Mouse (Mus musculus) right cerebral cortex, postnatal 36 days (tissue): Measurements from ENCODE around the gene Susd6.

Source experiments
- DNase-seq, 2 experiments: peaks; one replicate each; pipeline ENCODE4 v3.0.0; 2022; ENCODE audit warnings: low spot score in 2 of 2, mixed read lengths in 1 of 2

Susd6 gene

DNA sequence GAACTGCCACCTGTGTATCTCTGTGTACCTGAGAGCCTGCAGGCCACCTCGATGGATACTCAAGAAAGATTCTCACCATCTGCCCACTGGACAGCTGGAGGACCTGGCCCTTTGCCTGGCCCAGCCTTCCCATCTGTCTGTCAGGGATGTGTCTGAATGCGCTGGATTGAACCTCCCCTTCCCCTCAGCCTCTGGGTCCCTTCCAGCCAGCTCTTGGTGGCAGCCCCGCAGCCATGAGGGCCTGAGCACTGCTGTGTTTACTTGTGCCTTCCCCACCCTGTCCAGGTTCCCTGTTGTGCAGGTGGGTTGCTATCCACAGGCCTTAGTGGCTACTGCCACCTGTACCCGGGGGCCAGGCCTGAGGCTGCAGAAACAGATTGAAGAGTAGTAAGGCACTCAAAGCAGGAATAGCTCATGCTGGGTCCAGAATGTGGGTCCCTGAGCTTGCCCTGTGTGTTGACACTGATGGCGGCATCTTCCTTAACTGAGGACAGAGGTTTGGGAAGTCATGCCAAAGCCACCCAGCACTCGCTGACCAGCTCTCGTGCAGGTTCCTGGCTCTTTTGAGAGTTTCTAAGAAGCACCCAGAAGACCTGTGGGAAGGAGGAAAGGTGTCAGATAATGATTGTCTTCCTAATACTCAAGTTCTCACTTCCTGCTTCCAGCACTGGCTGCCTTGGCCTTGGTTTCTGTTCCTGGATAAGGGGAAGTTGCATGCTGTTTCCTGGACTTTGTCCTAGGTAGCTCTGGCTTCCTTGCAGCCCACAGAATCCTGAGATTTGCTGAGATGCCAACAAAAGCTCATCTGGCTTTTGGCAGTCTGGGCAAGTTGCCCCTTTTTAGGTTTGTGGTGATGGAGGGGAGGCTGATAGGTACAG, 87.1 kb downstream of the Susd6 start:
- DNase-seq: no peak

DNA sequence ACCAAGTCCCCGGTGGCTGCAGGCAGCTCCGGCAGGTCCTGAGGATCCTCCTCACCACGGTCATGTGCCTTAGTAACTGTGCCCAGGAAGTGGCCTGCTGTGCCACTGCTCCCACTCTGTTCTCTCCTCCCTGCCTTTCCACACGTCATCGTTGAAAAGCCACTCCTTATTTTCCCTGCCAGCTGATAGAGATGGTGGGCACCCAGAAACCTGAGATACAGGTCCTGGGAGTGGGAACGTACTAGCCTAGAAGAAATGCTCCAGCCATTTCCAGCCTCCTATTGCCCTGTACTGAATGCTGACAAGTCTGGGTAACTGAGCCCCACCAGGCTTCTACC, 87.8 kb downstream of the Susd6 start:
- no peak for DNase-seq

DNA sequence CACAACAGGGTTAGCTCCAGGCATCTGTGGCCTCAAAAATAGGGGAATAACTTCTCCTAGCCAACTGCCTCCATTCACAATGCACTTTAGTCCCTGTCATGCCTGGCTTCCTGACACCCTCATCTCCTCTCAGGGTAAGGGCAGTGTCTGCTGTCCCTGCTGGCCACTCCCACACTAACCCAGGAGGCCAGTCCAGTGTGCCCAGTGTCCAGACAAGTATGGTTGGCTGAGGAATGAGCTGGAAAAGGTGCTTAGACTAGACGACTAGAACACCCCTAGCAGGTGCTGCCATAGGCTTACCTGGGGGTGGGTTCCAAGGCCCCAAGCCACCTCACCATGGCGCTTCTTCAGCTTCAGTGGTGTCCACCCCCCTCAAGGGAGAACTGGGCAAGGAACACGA, 88.3 kb downstream of the Susd6 start:
- DNase-seq: no peak

DNA sequence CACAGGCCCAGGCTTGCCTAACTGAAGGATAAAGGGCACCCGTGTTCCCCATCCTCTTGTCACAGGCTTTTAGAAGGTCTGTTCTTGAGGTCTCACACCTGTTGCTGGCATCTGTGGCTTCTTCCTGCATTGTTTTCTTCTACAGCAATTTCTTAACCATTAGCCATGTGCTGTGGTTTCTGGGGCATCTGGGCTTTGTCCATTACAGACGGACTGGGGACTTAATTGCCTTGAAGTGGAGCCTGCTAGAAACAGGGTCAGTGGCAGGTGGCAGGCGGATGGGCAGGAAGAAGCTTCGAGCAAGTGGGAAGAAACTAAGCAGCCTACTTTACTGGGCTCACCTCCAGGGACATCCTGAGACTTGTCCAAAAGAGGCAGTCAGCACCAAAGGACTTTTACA, 89.0 kb downstream of the Susd6 start:
- DNase-seq: no peak

DNA sequence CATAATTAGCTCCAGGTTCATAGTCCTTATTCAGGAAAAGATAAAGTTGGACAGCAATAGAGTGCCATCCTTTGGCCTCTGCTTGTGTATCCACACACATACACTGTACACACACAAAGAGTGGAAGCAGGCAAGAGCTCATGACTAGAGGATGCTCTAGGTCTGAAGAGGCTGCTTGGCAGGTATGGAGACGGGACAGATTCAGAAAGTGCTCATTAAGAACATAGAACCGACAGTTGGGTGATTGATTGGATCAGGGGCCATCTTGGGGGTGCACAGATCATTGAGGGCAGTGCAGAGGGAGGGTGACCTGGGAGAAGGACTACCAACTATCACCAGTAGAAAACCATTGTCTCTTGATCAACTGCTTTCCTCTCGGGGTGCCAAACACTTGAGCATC, 90.8 kb downstream of the Susd6 start:
- DNase-seq: no peak

DNA sequence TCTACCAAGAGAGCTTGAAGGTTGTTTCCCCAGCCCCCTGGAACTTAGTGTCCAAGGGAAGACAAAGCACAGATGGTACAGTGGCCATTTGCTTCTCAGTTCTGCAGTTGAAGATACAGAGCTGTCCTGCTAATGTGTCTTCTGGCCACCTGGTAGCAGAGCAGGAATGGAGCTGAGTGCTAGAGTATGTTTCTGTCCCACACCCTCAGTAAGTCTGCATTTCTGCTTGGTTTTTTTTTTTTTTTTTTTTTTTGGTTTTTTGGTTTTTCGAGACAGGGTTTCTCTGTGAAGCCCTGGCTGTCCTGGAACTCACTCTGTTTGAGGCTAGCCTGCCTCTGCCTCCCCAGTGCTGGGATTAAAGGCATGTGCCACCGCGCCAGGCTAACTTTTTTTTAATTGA, 93.0 kb downstream of the Susd6 start:
- DNase-seq: no peak

DNA sequence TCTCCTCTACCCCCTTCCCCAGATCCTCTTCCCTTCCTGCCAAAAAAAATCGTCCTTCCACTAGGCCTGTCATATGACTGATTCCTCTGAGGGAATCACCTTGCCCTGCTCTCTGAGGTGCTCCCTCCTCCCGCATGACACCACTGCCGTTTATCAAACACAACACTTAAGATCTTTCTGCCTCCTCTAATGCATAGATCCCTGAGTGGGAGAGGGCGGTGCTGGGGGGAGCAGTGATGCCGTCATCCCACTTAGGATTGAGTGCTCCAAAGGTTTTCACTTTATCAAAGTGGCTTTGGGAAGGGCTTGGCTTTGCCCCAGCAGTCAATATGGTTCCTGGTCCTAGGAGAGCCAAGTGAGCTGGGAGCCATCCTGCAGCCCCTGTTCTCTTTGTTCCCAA, 93.6 kb downstream of the Susd6 start:
- DNase-seq: no peak

DNA sequence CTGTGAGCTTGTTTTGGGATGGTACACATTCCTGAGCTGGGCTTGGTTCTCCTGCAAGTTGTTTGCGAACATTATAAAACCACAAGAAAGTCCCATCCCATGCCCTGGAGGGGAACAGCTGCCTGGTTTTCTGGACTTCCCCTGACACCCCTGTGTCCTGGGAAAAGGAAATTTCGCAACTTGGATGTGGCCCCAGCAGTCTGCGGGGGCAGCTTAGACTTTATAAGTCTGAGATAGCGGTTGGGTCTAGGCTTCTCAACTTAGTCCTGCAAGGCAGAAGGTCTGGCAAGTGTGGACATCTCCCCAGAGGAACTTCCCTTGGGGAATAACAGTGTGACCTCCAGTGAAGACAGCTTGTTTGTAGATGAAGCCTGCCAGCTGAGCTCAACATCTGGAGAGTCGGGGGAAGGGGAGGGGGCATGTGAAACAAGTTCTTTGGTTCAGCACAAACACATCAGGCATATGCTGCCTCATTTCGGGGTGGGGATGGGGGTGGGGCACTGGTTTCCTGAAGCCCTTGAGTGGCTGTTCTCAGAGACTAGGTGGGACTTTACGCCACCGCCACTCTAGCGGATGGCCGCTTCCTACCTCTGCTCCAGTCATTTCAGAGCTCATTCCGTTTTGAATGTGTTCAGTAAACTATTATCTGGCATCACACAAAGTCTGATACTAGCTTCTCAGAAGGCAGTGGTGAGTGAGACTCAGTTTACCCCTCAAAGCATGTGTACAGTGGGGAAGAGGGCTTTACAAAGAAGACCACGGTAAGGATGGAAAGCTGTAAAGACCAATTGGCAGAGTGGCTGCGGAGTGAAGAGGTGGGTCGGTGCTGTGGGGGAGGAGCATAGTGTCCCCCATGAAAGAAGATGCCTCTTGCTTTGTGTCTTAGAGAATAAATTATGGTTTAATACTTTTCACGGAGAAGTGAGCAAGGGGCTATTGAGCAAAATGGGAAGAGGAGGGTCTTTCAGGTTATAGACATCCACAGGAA, 95.3 kb downstream of the Susd6 start:
- no peak for DNase-seq

DNA sequence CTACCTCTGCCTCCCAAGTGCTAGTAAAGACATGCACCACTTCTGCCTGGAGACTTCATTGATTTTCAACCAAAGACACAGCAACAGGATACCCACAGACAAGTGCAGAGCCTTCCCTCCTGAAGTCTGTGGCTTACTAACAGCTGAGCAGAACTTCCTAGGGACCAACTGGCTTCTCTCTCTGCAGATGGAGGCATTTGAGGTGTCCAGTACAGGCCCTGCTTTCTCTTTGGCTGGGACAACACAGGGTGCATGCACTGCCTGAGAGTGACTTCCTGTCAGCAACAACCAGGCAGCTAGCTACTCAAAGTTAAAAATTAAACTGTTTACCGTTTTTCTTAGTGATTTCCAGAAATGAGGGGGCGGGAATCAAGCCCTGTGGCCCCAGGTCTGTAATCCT, 96.7 kb downstream of the Susd6 start:
- no peak for DNase-seq

DNA sequence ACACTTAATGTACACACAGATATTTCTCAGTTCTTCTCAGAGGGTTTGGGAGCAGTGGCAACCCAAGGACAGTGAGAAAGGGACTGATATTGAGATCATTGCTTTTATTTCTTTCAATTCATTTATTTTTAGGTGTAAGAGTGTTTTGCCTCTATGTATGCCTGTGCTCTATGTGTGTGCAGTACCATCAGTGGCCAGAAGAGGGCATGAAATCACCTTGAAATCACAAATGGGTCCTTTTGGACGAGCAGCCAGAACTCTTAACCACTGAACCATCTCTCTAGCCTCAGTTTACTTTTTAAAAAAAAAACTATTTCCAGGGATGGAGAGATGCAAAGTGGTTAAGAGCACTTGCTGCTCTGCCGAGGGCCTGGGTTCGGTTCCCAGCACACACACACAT, 99.0 kb downstream of the Susd6 start:
- DNase-seq: no peak

DNA sequence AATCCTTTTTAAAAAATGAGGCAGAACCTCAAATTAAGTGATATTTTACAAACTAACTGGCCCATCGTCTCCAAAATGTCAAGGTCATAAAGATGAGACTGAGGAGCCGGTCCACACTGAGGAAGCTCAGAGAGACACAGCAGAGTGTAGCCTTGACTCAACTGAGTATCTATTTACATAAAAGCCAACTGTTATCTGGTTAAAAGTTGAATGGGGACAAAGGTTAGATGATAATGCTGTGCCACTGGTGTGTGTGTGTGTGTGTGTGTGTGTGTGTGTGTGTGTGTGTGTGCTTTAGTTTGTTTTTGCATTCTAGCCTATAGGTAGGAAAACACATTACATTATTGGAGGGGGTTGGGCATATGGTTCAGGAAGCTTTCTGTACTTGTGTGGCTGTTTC, 100.8 kb downstream of the Susd6 start:
- DNase-seq: no peak

DNA sequence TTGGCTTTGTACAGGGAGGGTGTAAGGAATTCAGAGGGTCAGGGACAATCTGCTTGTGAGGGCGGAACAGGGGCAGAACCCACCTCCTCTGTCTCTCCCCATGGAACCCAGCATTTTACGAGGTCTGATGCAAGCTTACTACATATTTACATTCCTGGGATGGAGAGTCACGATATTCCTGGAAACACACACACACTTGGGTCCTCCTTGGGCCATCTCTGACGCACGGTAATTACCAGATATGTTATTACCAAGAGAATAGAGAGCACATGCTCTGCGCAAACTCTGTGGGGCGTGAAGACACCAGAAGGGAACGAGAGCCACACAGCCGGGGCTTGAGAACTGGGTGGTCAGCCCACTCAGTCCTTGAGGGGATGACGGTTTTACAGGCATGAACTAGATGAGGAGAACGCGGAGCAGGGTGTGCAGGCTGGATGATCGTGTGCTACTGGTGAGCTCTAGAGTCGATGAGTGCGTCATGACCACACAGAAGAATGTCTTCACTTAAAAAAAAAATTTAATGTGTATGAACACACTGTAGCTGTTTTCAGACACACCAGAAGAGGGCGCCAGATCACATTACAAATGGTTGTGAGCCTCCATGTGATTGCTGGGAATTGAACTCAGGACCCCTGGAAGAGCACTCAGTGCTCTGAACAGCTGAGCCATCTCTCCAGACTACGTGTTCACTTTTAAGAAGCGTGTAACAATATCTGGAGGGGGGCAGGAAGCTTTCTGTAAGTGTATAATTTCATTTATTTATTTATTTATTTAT, 103.6 kb downstream of the Susd6 start:
- DNase-seq: no peak

DNA sequence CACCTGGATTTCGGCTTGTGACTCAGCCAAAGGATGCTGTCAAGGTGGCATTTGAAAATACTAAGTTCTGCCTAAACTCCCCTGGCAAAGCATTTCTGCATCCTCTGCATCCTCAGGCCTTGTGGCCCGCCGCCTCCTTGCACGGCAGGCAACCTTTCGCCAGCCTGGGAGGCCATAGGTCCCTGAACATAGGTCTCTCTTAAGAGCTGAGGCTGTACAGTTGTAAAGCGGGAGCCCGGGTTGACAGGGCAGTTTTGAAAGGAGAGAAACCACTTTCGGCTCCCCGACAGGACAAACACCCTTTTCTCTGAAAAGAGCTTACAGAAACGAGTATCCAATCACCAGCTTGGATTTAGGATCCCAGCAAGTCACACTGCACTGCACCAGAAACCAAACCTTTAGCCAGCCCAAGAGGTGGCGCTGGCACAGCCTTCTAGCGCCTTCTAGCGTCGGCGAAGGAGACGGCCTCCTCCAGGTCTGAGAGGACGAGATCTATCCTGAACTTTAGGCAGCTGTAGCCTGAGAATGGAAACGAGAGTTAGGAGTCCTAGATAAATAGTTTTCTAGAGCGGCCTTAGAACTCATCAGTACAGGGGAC, 104.8 kb downstream of the Susd6 start:
- DNase-seq: peak in 1 of 2 experiments; percentile 38

DNA sequence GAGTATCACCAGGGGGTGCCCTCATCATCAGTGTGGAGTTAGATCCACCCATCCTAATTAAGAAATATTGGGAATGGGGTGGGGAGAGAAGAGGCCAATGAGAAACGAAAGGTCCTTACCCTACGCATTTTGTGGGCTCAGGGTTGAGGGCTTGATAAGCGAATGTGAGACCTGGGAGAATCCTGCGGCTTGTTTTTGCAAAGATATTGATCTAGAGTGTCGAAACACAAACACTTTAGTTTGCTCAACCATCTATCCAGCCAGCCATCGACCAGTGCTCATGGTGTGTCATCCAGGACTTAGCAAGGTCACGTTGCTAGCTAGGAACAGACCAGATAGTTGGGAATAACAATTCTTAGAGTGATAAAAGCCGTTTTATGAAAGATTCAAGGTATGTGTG, 119.3 kb downstream of the Susd6 start:
- DNase-seq: no peak

DNA sequence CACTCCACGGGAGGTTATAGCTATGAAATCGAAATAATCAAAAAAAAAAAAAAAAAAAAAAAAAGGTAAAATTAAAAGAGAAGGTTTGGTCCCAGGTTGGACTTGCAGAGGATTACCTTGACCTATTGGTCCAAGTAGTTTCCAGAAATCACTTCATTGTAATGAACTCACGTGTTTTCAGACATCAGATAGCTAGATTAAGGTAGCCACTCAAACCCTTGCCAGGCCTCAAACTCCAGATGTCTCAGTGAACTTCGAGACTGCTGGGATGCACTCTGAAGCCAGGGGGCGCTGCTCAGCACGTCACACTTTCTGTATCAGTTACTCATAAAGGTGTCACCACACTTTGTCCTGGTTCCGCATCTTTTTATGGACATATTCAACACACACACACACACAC, 127.5 kb downstream of the Susd6 start:
- no peak for DNase-seq

DNA sequence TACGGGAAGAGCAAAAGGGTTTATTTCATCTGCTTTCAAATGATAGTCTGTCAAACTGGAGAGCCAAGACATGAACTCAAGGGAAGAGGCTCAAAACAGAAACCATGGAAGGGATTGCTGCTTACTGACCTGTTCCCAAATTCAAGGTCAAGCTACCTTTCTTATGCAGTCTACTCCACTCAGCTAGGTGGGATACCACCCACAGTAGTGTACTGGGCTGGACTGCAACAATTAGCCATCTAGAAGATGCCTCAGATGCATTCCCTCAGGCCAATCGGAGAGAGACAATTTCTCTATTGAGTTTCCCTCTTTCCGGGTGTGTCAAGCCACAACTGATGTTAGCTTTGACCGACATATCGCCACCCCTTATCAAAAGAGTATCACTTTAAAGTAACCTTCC, 131.0 kb downstream of the Susd6 start:
- DNase-seq: no peak

DNA sequence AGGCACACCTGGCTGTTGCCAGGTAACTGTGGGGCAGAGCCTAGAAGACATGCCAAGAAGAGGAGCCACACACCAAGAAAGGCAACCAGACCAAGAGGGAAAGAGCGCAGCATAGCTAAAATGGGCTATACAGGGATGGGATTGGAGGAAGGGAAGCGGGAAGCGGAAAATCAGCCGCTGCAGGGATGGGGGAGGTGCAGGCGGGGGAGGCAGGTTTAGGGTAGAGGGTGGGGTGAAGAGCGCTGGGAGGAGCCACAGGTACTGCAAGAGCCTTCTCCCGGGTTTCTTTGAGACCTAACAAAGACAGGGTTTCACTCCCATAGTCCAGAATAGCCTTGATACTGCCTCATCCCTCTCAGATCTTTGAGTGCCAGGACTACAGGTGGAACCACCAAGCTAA, 132.6 kb downstream of the Susd6 start:
- no peak for DNase-seq

DNA sequence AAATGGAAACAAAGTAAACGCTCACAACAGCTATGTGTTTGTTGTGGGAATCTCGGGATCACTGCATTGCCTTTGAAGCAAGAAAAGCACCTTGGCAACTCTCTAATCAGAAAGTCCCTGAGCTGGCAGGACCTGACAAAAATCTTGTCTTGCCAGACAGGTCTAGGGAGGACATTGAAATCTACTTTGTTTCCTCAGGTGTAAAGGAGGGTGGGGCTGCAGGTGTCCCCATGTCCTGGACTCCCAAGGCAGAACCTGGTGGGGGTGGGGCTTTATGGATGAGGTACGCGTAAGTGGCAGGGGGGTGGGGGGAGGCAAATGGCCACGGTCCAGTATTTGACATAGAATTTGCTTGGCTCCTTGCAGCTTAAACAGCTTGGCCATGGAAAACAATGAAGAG, 133.3 kb downstream of the Susd6 start:
- DNase-seq: no peak

DNA sequence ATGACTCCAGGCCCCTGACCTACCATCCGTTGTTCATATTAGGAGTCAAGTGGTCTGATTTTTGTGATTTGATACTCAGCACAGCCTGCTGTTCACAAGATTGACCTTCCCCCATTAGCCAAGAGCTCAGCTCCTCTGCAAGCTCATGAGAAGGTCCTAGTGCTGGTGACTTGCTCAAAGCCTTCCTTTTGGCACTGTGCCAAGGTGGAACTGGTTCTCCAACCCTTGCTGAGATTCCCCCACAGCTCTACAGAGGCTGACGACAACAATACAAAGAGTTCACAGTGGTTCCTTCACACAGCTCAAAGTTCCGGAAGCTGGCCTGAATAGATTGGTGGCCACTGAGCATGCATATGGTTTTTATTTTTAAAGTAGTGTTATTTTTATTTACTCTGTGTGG, 133.9 kb downstream of the Susd6 start:
- no peak for DNase-seq

DNA sequence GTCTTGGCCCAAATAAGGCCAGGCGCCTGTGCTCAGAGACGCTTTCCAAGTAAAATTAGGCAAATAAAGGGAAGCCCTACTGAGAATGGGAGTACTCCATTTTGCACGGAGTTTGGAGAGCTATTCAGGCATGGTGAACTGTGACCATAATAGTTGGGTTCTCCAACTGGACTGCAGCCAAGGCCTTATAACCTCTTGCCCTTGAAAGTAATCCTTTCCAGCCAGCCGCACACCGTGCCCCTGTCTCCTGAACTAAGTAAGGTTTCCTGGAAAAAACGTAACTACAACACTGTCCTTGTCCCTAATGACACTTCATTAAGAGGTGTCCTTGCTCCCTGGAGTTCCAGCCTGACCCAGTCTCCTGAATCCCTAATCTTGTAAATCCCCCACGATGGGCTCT, 135.6 kb downstream of the Susd6 start:
- no peak for DNase-seq

DNA sequence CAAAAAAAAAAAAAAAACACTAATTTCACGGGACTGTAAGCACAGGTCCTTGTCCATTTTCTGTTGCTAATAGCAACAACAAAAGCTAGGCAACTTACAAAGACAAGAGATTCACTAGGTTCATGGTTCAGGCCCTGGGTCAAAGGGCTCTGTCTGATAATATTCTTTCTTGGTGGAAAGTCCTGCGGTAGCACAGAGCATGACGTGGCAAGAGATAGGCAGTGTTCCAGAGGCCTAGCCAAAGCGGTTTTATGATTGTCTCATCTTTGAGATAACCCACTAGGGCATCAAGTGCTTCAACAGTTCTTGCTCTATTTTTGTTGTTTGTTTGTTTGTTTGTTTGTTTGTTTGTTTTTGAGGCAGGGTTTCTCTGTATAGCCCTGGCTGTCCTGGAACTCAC, 136.2 kb downstream of the Susd6 start:
- no peak for DNase-seq

DNA sequence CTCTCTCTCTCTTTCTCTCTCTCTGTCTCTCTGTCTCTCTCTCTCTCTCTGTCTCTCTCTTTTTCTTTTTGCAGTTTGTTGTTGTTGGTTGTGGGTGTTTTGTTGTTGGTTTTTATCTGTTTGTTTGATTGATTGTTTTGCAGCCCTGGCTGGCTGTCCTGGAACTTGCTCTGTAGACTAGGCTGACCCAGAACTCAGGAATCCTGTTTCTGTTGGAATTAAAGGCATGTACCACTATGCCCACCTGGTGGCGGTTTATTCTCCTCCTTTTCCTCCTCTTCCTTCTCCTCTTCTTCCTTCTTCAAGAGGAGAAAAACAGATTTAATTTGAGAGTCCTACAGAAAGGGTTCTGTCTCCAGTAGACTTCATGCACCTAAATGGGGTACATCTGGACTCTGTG, 137.2 kb downstream of the Susd6 start:
- DNase-seq: no peak
